Mouse (Mus musculus) kidney, embryonic 14.5 days (tissue): ENCODE measurements around the gene Znhit2. TPM values are rescaled to one million over a fixed set of nuclear protein-coding genes. Genes with fewer than 3 reads are reported as not detected.

Source experiments
- ATAC-seq: fragments of 200-750 bp; cut with Nextera tagmentation; 2 replicates; pipeline ENCODE4 v1.8.0; 2017; ENCODE audit warnings: moderate number of reproducible peaks, mild to moderate bottlenecking, moderate TSS enrichment, moderate library complexity; ENCODE audit not compliant: low FRiP score, low TSS enrichment
- H3K27ac ChIP-seq: fragments of 300-500 bp; sonication (generic); 2 replicates; pipeline ENCODE4 v1.5.1; 2014; ENCODE audit warnings: low read depth, mild to moderate bottlenecking, low read length, moderate library complexity, mixed read lengths
- H3K27me3 ChIP-seq: fragments of 300-500 bp; sonication (generic); 2 replicates; pipeline ENCODE4 v1.6.1; 2014; ENCODE audit warnings: mild to moderate bottlenecking, low read length; ENCODE audit not compliant: control insufficient read depth, insufficient read depth
- H3K36me3 ChIP-seq: fragments of 300-500 bp; sonication (generic); 2 replicates; pipeline ENCODE4 v1.6.1; 2014; ENCODE audit warnings: low read length, mixed read lengths; ENCODE audit not compliant: control insufficient read depth, insufficient read depth
- H3K4me1 ChIP-seq: fragments of 300-500 bp; sonication (generic); 2 replicates; pipeline ENCODE4 v1.6.1; 2014; ENCODE audit warnings: low read length, mixed read lengths; ENCODE audit not compliant: control insufficient read depth, insufficient read depth
- H3K4me2 ChIP-seq: fragments of 300-500 bp; sonication (generic); replicated peaks from 2 replicates; pipeline ENCODE4 v1.6.1; 2014; ENCODE audit warnings: low read depth, mild to moderate bottlenecking, low read length
- H3K4me3 ChIP-seq: fragments of 300-500 bp; sonication (generic); 2 replicates; pipeline ENCODE4 v1.5.1; 2014; ENCODE audit warnings: mild to moderate bottlenecking, low read length
- H3K9ac ChIP-seq: fragments of 300-500 bp; sonication (generic); 2 replicates; pipeline ENCODE4 v1.6.1; 2014; ENCODE audit warnings: low read depth, mild to moderate bottlenecking, low read length, moderate library complexity
- H3K9me3 ChIP-seq: fragments of 300-500 bp; sonication (generic); 2 replicates; pipeline ENCODE4 v1.6.1; 2016; ENCODE audit warnings: low read length; ENCODE audit not compliant: control insufficient read depth
- WGBS: fragments of 180-500 bp; shearing (Covaris S2); extraction: QIAGEN DNeasy Blood & Tissue Kit; methylation state at CpG from one replicate; pipeline ENCODE4 v1.1.7; 2014; 5-methylcytosine and 5-hydroxymethylcytosine counted together
- polyA plus RNA-seq: library from polyadenylated mRNA; unstranded; fragments of >200 nt; fragmentation: Nextera tagmentation; extraction: Ambion mirVana; gene quantifications from 2 replicates; pipeline ENCODE4 v1.2.1, GENCODE M21; 2014

Znhit2 gene
- polyA plus RNA-seq, 1 experiment from 2014 or later = 38.6 TPM

DNA sequence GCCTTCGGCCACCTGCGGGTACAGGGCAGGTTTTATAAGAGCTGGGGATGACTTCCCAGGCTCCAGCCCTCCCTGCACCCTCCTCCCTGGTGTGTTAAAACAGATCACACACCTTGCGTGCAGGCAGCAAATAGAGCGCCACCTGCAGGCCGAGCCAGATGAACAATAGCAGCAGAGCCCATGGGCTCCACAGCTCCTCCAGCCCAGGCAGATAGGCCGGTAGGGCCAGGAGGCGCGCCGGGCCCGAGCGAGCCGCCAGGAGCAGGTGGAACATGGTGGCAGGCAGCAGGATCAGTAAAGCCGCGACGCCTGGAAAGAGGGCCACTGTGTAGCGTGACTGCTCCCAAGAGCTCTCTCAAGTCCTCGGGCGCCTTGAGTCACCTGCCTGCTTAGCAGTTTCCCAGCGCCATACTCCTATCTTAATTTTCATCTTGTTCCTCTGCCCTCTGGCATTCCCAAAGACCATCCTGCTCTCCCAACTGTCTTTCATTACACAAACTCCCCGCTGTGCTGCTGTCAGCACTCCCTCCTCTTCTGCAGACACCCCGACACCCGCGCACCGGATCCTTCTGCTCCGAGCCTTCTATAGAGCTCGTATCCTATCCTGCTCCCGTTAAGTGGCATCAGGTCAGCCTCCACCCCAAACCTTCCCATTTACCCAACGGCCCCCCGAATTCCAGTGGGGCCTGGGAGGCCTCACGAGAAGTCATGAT, 6.2 kb downstream of the Znhit2 start:
- Histone ChIP-seq H3K4me2 (peak overlapping the region; percentile 93), H3K27ac (peak overlapping the region; percentile 85), H3K36me3 (peaks cover 32% of the 10 kb centered on the region), H3K4me1 (peaks cover 22% of the 10 kb centered on the region), H3K9me3 (no peaks in the 10 kb centered on the region), H3K9ac (peak overlapping the region; percentile 66), H3K27me3 (no peaks in the 10 kb centered on the region), H3K4me3 (peak overlapping the region; percentile 51)
- under 1% methylated on average over 30 of the region's 30 CpGs for WGBS
- ATAC-seq = peak; percentile 59

DNA sequence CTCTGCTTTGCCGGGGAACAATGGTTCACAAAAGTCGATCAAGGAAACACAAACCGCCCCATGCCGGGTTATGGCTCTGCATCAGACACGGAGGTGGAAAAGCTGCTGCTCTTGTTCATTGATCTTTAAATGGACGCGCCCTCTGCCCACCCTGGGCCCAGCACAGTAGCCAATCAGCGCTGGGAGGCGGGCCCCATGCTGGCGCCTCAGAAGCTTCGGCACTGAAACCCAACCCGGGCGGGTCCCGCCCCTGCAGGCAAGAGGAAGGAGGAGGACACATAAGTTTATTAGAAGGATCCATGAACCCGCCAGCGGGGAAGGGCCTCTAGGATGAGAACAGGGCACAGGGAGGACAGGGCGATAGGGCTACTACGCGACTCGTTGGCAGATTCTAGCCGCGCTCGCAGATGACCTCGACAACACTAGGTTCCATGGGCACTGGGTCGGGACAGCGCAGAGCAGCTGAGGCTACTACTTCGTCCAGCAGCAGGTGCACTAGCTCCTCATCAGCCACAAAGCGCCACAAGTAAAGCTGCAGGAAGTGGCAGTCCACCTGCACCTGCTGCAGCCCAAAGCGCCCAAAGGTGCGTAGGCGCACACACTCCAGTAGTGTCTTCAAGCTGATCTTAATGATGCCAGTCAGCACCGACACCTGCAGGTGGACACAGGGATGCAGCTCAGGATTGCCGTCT, 6.9 kb downstream of the Znhit2 start, which contains the start of gene Tm7sf2:
Gene Tm7sf2 (minus strand): TSS at position 650 of the 692 bp plus-strand sequence.
- H3K4me3 ChIP-seq = peak within 1 kb of the TSS; percentile 51
- H3K9ac ChIP-seq = peak within 1 kb of the TSS; percentile 66
- H3K4me1 ChIP-seq = peaks cover 17% of the 10 kb centered on the region
- no peaks in the 10 kb centered on the region for H3K9me3 ChIP-seq
- H3K27me3 ChIP-seq = no peaks in the 10 kb centered on the region
- H3K27ac ChIP-seq = peak within 1 kb of the TSS; percentile 85
- peak within 1 kb of the TSS; percentile 93 for H3K4me2 ChIP-seq
- H3K36me3 ChIP-seq = peaks cover 37% of the 10 kb centered on the region
- peak; percentile 96 for ATAC-seq
- 9% methylated on average over 33 of the region's 33 CpGs for WGBS

DNA sequence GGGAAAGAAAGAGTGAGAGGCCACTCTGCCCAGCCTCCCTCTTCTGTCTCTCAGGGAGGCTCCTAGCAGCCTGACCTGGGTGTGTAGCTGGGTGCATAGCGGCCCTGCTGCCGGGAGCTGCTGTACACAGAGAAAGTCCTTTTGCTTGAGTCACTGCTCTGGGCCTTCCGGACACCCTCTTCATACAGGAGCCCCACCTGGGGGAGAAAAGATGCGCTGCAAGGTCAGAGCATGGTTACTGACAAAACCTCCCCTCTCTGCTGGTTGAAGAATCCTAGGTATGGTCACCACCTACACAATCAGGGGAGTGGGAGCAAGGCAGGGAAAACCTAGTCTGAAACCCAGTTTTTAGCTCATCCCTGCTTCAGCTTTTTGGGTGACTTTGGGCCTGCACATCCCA, 8.0 kb downstream of the Znhit2 start:
- Histone ChIP-seq H3K36me3 (peaks cover 42% of the 10 kb centered on the region), H3K4me1 (peaks cover 17% of the 10 kb centered on the region)
- no peak for ATAC-seq

DNA sequence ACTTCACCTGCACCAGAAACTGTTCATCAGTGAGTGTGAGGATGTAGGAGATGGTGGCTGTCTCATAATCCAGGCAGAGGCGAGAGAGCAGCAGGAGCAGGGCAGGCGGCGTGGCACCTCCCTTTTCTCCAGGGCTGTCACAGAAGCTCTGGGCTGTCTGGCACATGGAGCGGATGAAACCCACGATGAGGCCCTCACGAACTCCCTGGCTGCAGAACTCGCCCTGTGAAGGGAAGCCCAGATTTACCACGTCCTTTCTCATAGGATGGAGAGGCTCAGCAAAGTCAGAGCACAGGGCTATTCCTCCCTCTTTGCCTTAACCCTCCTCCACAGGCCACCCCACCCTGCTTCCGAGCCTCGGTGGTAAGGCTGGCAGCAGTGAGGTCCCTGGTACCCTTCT, 8.9 kb downstream of the Znhit2 start:
- Histone ChIP-seq H3K4me3 (no peak overlapping the region), H3K9me3 (no peaks in the 10 kb centered on the region), H3K4me1 (peaks cover 17% of the 10 kb centered on the region), H3K36me3 (peaks cover 47% of the 10 kb centered on the region), H3K4me2 (no peak overlapping the region), H3K27ac (no peak overlapping the region), H3K27me3 (no peaks in the 10 kb centered on the region), H3K9ac (no peak overlapping the region)
- 94% methylated on average over 10 of the region's 10 CpGs for WGBS
- ATAC-seq = no peak

More for the DNA sequence above, 8.0 kb downstream of the Znhit2 start:
- WGBS = 80% methylated on average over 4 of the region's 4 CpGs
- no peaks in the 10 kb centered on the region for H3K27me3 ChIP-seq
- H3K4me3 ChIP-seq = no peak overlapping the region
- no peak overlapping the region for H3K4me2 ChIP-seq
- H3K9me3 ChIP-seq = no peaks in the 10 kb centered on the region
- no peak overlapping the region for H3K27ac ChIP-seq
- no peak overlapping the region for H3K9ac ChIP-seq

DNA sequence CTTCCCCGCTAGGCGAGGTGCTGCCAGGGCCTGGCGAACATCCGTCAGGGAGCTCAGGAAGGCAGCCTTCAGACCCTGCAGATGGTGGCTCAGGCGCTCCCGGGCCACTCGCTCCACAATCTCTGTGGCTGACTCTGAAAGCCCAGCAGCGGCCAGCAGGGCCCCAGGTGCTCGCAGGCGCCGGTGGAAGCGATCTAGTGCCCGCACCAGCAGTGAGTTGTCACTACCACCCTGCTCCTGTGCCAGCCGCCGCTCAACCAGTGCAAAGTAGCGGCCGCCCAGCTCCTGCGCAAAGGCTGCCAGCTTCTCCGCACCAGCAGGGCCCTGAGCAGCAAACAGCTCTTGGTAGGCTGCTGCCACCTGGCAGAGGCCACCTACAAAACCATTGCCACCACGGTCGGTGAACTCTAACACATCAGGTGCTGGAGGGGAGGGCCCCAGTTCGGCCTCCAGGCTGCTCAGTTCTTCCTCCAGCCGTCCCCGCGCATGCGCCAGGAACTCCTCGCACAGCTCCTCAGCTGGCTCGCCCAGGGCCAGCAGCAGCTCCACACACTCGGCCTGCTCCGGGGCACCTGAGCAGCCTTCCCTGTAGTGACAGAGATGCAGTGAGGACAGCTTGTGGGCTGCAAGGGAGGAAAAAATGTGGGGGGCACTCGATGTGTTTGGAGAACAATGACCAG, 9.7 kb downstream of the Znhit2 start:
- Histone ChIP-seq H3K9ac (no peak overlapping the region), H3K4me2 (no peak overlapping the region), H3K9me3 (no peaks in the 10 kb centered on the region), H3K27me3 (no peaks in the 10 kb centered on the region), H3K4me1 (peaks cover 17% of the 10 kb centered on the region), H3K36me3 (peaks cover 46% of the 10 kb centered on the region), H3K4me3 (no peak overlapping the region), H3K27ac (no peak overlapping the region)
- WGBS = 92% methylated on average over 31 of the region's 31 CpGs
- ATAC-seq = no peak

DNA sequence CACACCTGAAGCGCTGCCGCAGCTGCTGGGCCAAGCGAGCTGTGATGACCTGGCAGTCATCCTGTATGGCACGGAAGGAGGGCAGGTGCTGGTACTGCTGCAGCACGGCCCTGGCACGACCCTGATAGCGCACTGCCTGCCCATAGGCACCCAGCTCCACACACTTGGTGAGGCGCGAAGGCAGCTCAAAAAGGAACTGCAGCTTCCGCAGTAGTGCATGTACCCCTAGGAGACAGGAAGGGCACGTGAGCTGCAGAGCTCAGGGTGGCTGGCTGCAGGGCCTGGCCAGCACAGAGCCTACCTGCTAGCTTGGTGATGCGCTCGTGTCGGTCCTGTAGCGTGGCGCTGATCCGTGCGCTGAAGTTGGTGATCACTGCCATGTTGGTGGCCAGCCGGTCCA, 10.3 kb downstream of the Znhit2 start:
- Histone ChIP-seq H3K4me2 (no peak overlapping the region), H3K27ac (no peak overlapping the region), H3K9me3 (no peaks in the 10 kb centered on the region), H3K27me3 (no peaks in the 10 kb centered on the region), H3K36me3 (peaks cover 46% of the 10 kb centered on the region), H3K4me1 (peaks cover 19% of the 10 kb centered on the region), H3K4me3 (no peak overlapping the region), H3K9ac (no peak overlapping the region)
- ATAC-seq = no peak
- 94% methylated on average over 19 of the region's 19 CpGs for WGBS

DNA sequence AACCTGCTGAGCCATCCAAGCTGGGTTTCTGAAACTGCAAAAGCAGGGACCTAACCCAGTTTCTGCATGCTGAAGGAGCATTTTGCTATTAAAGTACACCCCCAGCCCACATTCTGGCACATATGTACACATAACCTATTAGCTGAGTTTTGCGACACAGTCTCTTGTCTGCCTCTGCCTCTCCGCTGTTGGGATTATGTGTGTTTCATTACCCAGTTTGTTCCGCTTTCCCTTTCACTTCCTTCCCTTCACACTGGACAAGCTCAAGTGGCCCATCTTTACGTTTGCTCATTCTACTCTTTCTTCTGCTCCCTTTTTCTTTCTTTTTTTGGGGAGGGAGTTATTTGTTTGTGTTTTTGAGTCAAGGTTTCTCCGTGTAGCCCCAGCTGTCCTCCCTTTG, 12.9 kb downstream of the Znhit2 start:
- Histone ChIP-seq H3K9me3 (no peaks in the 10 kb centered on the region), H3K27ac (no peak overlapping the region), H3K4me3 (no peak overlapping the region), H3K27me3 (no peaks in the 10 kb centered on the region), H3K4me2 (no peak overlapping the region), H3K9ac (no peak overlapping the region), H3K36me3 (peaks cover 43% of the 10 kb centered on the region), H3K4me1 (peaks cover 7% of the 10 kb centered on the region)
- 90% methylated on average over 5 of the region's 5 CpGs for WGBS
- ATAC-seq = no peak

DNA sequence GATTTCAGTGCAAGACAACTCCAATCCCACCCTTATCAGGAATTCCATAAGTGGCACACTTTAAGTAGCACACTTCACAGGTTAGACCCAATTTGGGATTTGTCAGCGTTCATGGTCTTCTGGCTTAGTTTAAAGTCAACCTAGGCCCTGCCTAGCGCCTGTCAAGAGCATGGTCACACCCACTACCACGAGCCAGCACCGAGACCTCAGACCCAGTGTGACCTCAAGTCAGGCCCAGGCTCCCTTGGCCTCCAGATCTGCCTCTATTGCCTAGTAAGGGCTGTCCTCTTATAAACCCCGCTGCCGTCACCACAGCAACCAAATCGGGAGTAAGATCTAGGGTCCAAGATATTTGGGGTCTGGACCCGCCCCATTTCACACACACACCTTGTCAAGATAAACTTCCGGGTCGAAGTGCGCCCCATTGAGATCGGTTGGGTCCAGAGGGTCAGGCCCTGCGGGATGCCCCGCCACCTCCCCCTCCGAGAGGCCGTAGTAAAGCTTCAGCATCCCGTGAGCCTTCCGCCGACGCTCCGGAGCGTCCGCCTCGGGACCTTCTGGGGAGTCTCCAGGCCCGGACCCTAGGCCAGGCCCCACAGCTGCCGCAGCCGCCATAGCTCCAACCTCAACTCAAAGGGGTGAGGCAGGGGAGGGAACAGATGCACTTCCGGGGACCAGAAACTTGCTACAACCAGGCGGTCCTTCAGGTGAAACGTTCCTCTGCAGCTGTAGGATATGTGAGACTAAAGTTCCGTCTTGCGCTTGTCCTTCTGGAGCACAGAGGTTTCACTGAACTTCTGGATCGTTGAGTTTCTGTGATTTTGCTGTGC, 15.8 kb downstream of the Znhit2 start, which contains the start of gene Vps51:
Gene Vps51 (minus strand): TSS at position 668 of the 830 bp plus-strand sequence.
- Histone ChIP-seq H3K27me3 (no peaks in the 10 kb centered on the region), H3K9me3 (no peaks in the 10 kb centered on the region), H3K36me3 (peaks cover 33% of the 10 kb centered on the region), H3K9ac (peak within 1 kb of the TSS; percentile 79), H3K4me1 (peaks cover 7% of the 10 kb centered on the region), H3K27ac (peak within 1 kb of the TSS; percentile 86), H3K4me3 (peak within 1 kb of the TSS; percentile 88), H3K4me2 (peak within 1 kb of the TSS; percentile 91)
- WGBS = under 1% methylated on average over 33 of the region's 33 CpGs
- peak; percentile 78 for ATAC-seq
